Mouse (Mus musculus): Measurements from ENCODE around the gene Nhlrc3.

- TF ChIP-seq CTCF (IDR thresholded peaks at IDR 0.05; ENCODE audit: borderline replicate concordance, control insufficient read depth, extremely low read depth, insufficient read depth, low read length, poor library complexity) (no peak), POLR2A (IDR thresholded peaks at IDR 0.05; ENCODE audit: control insufficient read depth, extremely low read depth, insufficient read depth, low read length, poor library complexity) (no peak)
These were observed 5.4 kb downstream of the Nhlrc3 start for GRCm38 (mm10) chr3:53457750-53458149.

Measured in thymus, adult 2 months (tissue).